Mouse (Mus musculus): Measurements from ENCODE around the gene Nr3c2. TPM values are rescaled to one million over a fixed set of nuclear protein-coding genes. Genes with fewer than 3 reads are reported as not detected.

The Nr3c2 gene
- polyA plus RNA-seq, 1 experiment = 0.88 TPM

- TF ChIP-seq CTCF (IDR thresholded peaks at IDR 0.05; ENCODE audit: extremely low read depth, insufficient read depth, insufficient read length, insufficient replicate concordance) = no peak
- no peak for TF ChIP-seq POLR2A (IDR thresholded peaks at IDR 0.05; ENCODE audit: low read depth, low read length)
- H3K4me3 ChIP-seq (ENCODE audit: extremely low read depth, insufficient read depth, insufficient read length) = no peak overlapping the region
- no peak for DNase-seq (ENCODE audit: low read depth in 1 of 2, low spot score in 2 of 2)
- WGBS = 82% methylated on average over 3 of the region's 3 CpGs
- H3K27ac ChIP-seq (ENCODE audit: insufficient read depth, low read length) = no peak overlapping the region
- no peaks in the 10 kb centered on the region for H3K27me3 ChIP-seq (ENCODE audit: control insufficient read depth, insufficient read depth, low read length)
- H3K4me1 ChIP-seq (ENCODE audit: control insufficient read depth, insufficient read depth, insufficient read length) = no peaks in the 10 kb centered on the region
- H3K36me3 ChIP-seq (ENCODE audit: control insufficient read depth, insufficient read depth, low read length) = no peaks in the 10 kb centered on the region
Measured at GRCm38 (mm10) chr8:76912678-76913077, 13.4 kb downstream of the Nr3c2 start.

GRCm38 (mm10) chr8:76913207-76913606 is 14.0 kb downstream of the Nr3c2 start:
- 84% methylated on average over 4 of the region's 4 CpGs for WGBS
- no peak for DNase-seq (ENCODE audit: low read depth in 1 of 2, low spot score in 2 of 2)
- H3K27me3 ChIP-seq (ENCODE audit: control insufficient read depth, insufficient read depth, low read length) = no peaks in the 10 kb centered on the region
- no peaks in the 10 kb centered on the region for H3K36me3 ChIP-seq (ENCODE audit: control insufficient read depth, insufficient read depth, low read length)
- no peak overlapping the region for H3K27ac ChIP-seq (ENCODE audit: insufficient read depth, low read length)
- H3K4me3 ChIP-seq (ENCODE audit: extremely low read depth, insufficient read depth, insufficient read length) = no peak overlapping the region
- no peak for TF ChIP-seq POLR2A (IDR thresholded peaks at IDR 0.05; ENCODE audit: low read depth, low read length)
- no peak for TF ChIP-seq CTCF (IDR thresholded peaks at IDR 0.05; ENCODE audit: extremely low read depth, insufficient read depth, insufficient read length, insufficient replicate concordance)
- H3K4me1 ChIP-seq (ENCODE audit: control insufficient read depth, insufficient read depth, insufficient read length) = no peaks in the 10 kb centered on the region

- no peak for DNase-seq (ENCODE audit: low read depth in 1 of 2, low spot score in 2 of 2)
- Histone ChIP-seq H3K27me3 (ENCODE audit: control insufficient read depth, insufficient read depth, low read length) (no peaks in the 10 kb centered on the region), H3K4me1 (ENCODE audit: control insufficient read depth, insufficient read depth, insufficient read length) (no peaks in the 10 kb centered on the region), H3K4me3 (ENCODE audit: extremely low read depth, insufficient read depth, insufficient read length) (no peak overlapping the region), H3K36me3 (ENCODE audit: control insufficient read depth, insufficient read depth, low read length) (no peaks in the 10 kb centered on the region), H3K27ac (ENCODE audit: insufficient read depth, low read length) (no peak overlapping the region)
- WGBS = 89% methylated on average over 2 of the region's 2 CpGs
- no peak for TF ChIP-seq CTCF (IDR thresholded peaks at IDR 0.05; ENCODE audit: extremely low read depth, insufficient read depth, insufficient read length, insufficient replicate concordance)
- TF ChIP-seq POLR2A (IDR thresholded peaks at IDR 0.05; ENCODE audit: low read depth, low read length) = no peak
Measured at GRCm38 (mm10) chr8:76915260-76915659, 16.0 kb downstream of the Nr3c2 start.

GRCm38 (mm10) chr8:76919546-76919945 is 20.3 kb downstream of the Nr3c2 start:
- H3K27me3 ChIP-seq (ENCODE audit: control insufficient read depth, insufficient read depth, low read length) = no peaks in the 10 kb centered on the region
- WGBS = 93% methylated on average over 2 of the region's 2 CpGs
- no peak overlapping the region for H3K4me3 ChIP-seq (ENCODE audit: extremely low read depth, insufficient read depth, insufficient read length)
- H3K4me1 ChIP-seq (ENCODE audit: control insufficient read depth, insufficient read depth, insufficient read length) = no peaks in the 10 kb centered on the region
- H3K27ac ChIP-seq (ENCODE audit: insufficient read depth, low read length) = no peak overlapping the region
- no peaks in the 10 kb centered on the region for H3K36me3 ChIP-seq (ENCODE audit: control insufficient read depth, insufficient read depth, low read length)
- TF ChIP-seq POLR2A (IDR thresholded peaks at IDR 0.05; ENCODE audit: low read depth, low read length) = no peak
- no peak for TF ChIP-seq CTCF (IDR thresholded peaks at IDR 0.05; ENCODE audit: extremely low read depth, insufficient read depth, insufficient read length, insufficient replicate concordance)
- no peak for DNase-seq (ENCODE audit: low read depth in 1 of 2, low spot score in 2 of 2)

- Histone ChIP-seq H3K4me1 (ENCODE audit: control insufficient read depth, insufficient read depth, insufficient read length) (no peaks in the 10 kb centered on the region), H3K27ac (ENCODE audit: insufficient read depth, low read length) (no peak overlapping the region), H3K27me3 (ENCODE audit: control insufficient read depth, insufficient read depth, low read length) (no peaks in the 10 kb centered on the region), H3K4me3 (ENCODE audit: extremely low read depth, insufficient read depth, insufficient read length) (no peak overlapping the region), H3K36me3 (ENCODE audit: control insufficient read depth, insufficient read depth, low read length) (no peaks in the 10 kb centered on the region)
- TF ChIP-seq POLR2A (IDR thresholded peaks at IDR 0.05; ENCODE audit: low read depth, low read length) (no peak), CTCF (IDR thresholded peaks at IDR 0.05; ENCODE audit: extremely low read depth, insufficient read depth, insufficient read length, insufficient replicate concordance) (no peak)
- DNase-seq (ENCODE audit: low read depth in 1 of 2, low spot score in 2 of 2) = no peak
- 91% methylated on average over 4 of the region's 4 CpGs for WGBS
Measured at GRCm38 (mm10) chr8:76924150-76924549, 24.9 kb downstream of the Nr3c2 start.

GRCm38 (mm10) chr8:76928326-76928725 is 29.1 kb downstream of the Nr3c2 start:
- TF ChIP-seq CTCF (IDR thresholded peaks at IDR 0.05; ENCODE audit: extremely low read depth, insufficient read depth, insufficient read length, insufficient replicate concordance) = no peak
- TF ChIP-seq POLR2A (IDR thresholded peaks at IDR 0.05; ENCODE audit: low read depth, low read length) = no peak
- Histone ChIP-seq H3K27ac (ENCODE audit: insufficient read depth, low read length) (no peak overlapping the region), H3K4me3 (ENCODE audit: extremely low read depth, insufficient read depth, insufficient read length) (no peak overlapping the region), H3K36me3 (ENCODE audit: control insufficient read depth, insufficient read depth, low read length) (no peaks in the 10 kb centered on the region), H3K4me1 (ENCODE audit: control insufficient read depth, insufficient read depth, insufficient read length) (no peaks in the 10 kb centered on the region), H3K27me3 (ENCODE audit: control insufficient read depth, insufficient read depth, low read length) (no peaks in the 10 kb centered on the region)
- DNase-seq (ENCODE audit: low read depth in 1 of 2, low spot score in 2 of 2) = no peak
- WGBS = 82% methylated on average over 1 of the region's 1 CpGs

GRCm38 (mm10) chr8:76928808-76929207 is 29.6 kb downstream of the Nr3c2 start:
- Histone ChIP-seq H3K4me1 (ENCODE audit: control insufficient read depth, insufficient read depth, insufficient read length) (no peaks in the 10 kb centered on the region), H3K36me3 (ENCODE audit: control insufficient read depth, insufficient read depth, low read length) (no peaks in the 10 kb centered on the region), H3K27me3 (ENCODE audit: control insufficient read depth, insufficient read depth, low read length) (no peaks in the 10 kb centered on the region), H3K4me3 (ENCODE audit: extremely low read depth, insufficient read depth, insufficient read length) (no peak overlapping the region), H3K27ac (ENCODE audit: insufficient read depth, low read length) (no peak overlapping the region)
- DNase-seq (ENCODE audit: low read depth in 1 of 2, low spot score in 2 of 2) = no peak
- no peak for TF ChIP-seq CTCF (IDR thresholded peaks at IDR 0.05; ENCODE audit: extremely low read depth, insufficient read depth, insufficient read length, insufficient replicate concordance)
- no peak for TF ChIP-seq POLR2A (IDR thresholded peaks at IDR 0.05; ENCODE audit: low read depth, low read length)
- 78% methylated on average over 5 of the region's 5 CpGs for WGBS

Data from spleen, adult 2 months (tissue).